Mouse (Mus musculus) kidney, embryonic 14.5 days (tissue): ENCODE data around the gene Wdr72. TPM values are rescaled to one million over a fixed set of nuclear protein-coding genes. Genes with fewer than 3 reads are reported as not detected.
A peak's percentile ranks its signal among the peaks of the same experiment; 100 is the strongest.

Experiments
- ATAC-seq: fragments of 200-750 bp; cut with Nextera tagmentation; 2 replicates; pipeline ENCODE4 v1.8.0; 2017; ENCODE audit warnings: moderate number of reproducible peaks, mild to moderate bottlenecking, moderate TSS enrichment, moderate library complexity; ENCODE audit not compliant: low FRiP score, low TSS enrichment
- H3K27ac ChIP-seq: fragments of 300-500 bp; sonication (generic); 2 replicates; pipeline ENCODE4 v1.5.1; 2014; ENCODE audit warnings: low read depth, mild to moderate bottlenecking, low read length, moderate library complexity, mixed read lengths
- H3K27me3 ChIP-seq: fragments of 300-500 bp; sonication (generic); 2 replicates; pipeline ENCODE4 v1.6.1; 2014; ENCODE audit warnings: mild to moderate bottlenecking, low read length; ENCODE audit not compliant: control insufficient read depth, insufficient read depth
- H3K36me3 ChIP-seq: fragments of 300-500 bp; sonication (generic); 2 replicates; pipeline ENCODE4 v1.6.1; 2014; ENCODE audit warnings: low read length, mixed read lengths; ENCODE audit not compliant: control insufficient read depth, insufficient read depth
- H3K4me1 ChIP-seq: fragments of 300-500 bp; sonication (generic); 2 replicates; pipeline ENCODE4 v1.6.1; 2014; ENCODE audit warnings: low read length, mixed read lengths; ENCODE audit not compliant: control insufficient read depth, insufficient read depth
- H3K4me2 ChIP-seq: fragments of 300-500 bp; sonication (generic); replicated peaks from 2 replicates; pipeline ENCODE4 v1.6.1; 2014; ENCODE audit warnings: low read depth, mild to moderate bottlenecking, low read length
- H3K4me3 ChIP-seq: fragments of 300-500 bp; sonication (generic); 2 replicates; pipeline ENCODE4 v1.5.1; 2014; ENCODE audit warnings: mild to moderate bottlenecking, low read length
- H3K9ac ChIP-seq: fragments of 300-500 bp; sonication (generic); 2 replicates; pipeline ENCODE4 v1.6.1; 2014; ENCODE audit warnings: low read depth, mild to moderate bottlenecking, low read length, moderate library complexity
- H3K9me3 ChIP-seq: fragments of 300-500 bp; sonication (generic); 2 replicates; pipeline ENCODE4 v1.6.1; 2016; ENCODE audit warnings: low read length; ENCODE audit not compliant: control insufficient read depth
- WGBS: fragments of 180-500 bp; shearing (Covaris S2); extraction: QIAGEN DNeasy Blood & Tissue Kit; methylation state at CpG from one replicate; pipeline ENCODE4 v1.1.7; 2014; 5-methylcytosine and 5-hydroxymethylcytosine counted together
- polyA plus RNA-seq: library from polyadenylated mRNA; unstranded; fragments of >200 nt; fragmentation: Nextera tagmentation; extraction: Ambion mirVana; gene quantifications from 2 replicates; pipeline ENCODE4 v1.2.1, GENCODE M21; 2014

Gene Wdr72
- polyA plus RNA-seq, result 0.41 and 0.74 TPM in 2 replicates

DNA sequence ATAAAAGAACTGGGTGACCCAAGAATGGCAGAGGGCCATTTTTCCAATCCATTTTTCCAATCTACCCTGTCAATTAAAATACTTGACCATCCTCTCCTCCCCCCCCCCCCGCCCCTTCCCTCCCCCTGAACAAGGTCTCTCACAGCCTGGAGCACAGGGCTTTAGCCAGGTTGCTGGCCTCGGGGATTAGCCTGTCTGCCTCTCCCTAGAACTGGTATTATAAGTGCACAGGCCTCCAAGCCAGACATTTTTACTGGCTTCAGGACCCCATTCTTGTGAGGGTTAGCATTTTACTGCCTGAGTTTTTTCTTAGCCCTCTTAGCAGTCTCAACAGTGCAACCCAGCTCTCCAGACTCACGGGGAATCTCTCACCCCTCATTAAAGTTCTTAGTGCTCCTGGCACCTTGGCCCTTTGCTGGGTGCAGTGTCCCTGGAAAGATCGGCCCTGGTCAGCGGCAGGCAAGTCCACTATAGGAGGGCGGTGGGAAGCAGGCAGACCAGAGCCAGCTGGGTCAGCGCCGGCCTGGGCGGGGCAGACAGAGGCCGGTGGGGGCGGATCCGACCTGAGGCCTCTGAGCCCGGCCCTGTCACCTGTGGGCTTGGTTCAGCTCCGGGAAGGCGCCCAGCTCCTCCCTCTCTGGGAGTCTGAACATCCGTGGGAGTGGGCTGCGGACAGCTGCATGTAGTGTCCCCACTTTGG, at the start of gene Wdr72:
TSS of gene Wdr72 (plus strand) at position 596 of the 700 bp plus-strand sequence.
- Histone ChIP-seq H3K9me3 (no peaks in the 10 kb centered on the region), H3K27ac (no peak within 1 kb of the TSS), H3K36me3 (no peaks in the 10 kb centered on the region), H3K4me1 (no peaks in the 10 kb centered on the region), H3K4me3 (peak within 1 kb of the TSS; percentile 40), H3K27me3 (no peaks in the 10 kb centered on the region), H3K9ac (peak within 1 kb of the TSS; percentile 47), H3K4me2 (peak within 1 kb of the TSS; percentile 63)
- peak; percentile 79; the same call in 1 of the 2 replicates for ATAC-seq
- WGBS, result 1% methylated on average over 15 of the region's 17 CpGs

DNA sequence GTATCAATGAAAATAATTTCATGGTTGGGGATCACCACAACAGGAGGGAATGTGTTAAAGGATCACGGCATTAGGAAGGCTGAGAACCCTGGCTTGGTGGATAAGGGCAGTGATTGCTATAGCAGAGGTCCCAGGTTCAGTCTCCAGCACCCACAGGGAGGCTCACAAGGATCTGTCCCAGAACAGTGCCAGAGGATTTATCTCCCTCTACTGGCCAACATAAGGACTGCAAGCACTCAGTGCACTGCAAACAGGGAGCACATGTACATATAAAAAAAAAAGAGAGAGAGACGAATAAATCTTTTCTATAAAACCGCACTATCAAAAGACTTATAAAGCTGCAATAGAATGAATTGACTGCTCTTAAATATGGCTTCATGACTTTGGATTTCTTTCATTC, 43.9 kb upstream of the Wdr72 start:
- H3K27me3 ChIP-seq, result no peaks in the 10 kb centered on the region
- no peaks in the 10 kb centered on the region for H3K9me3 ChIP-seq
- H3K4me1 ChIP-seq, result no peaks in the 10 kb centered on the region
- no peak overlapping the region for H3K27ac ChIP-seq
- no peak for ATAC-seq
- no peaks in the 10 kb centered on the region for H3K36me3 ChIP-seq
- no peak overlapping the region for H3K9ac ChIP-seq
- WGBS, result 77% methylated on average over 3 of the region's 3 CpGs
- H3K4me2 ChIP-seq, result no peak overlapping the region
- H3K4me3 ChIP-seq, result no peak overlapping the region

DNA sequence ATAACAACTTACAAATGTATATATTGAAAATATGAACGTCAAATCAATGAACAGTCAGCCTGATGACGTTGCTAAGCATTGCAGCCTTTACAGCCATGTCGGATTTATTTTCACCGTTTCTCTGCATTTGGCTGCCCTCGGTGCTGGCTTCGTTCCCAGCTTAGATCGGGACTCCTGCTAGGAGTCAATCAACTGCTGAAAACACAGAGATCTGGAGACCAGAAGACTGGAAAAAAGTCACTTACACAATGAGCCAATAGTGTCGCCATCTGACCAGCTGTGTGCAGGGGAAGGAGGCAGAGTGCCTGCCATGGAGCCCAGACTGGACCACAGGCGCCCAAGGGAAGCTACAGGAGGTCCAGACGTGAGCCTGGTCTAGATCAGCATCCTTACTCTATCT, 43.4 kb upstream of the Wdr72 start:
- Histone ChIP-seq H3K9me3 (no peaks in the 10 kb centered on the region), H3K36me3 (no peaks in the 10 kb centered on the region), H3K4me3 (no peak overlapping the region), H3K27ac (no peak overlapping the region), H3K27me3 (no peaks in the 10 kb centered on the region), H3K4me1 (no peaks in the 10 kb centered on the region), H3K4me2 (no peak overlapping the region), H3K9ac (no peak overlapping the region)
- 72% methylated on average over 10 of the region's 10 CpGs for WGBS
- ATAC-seq, result no peak

DNA sequence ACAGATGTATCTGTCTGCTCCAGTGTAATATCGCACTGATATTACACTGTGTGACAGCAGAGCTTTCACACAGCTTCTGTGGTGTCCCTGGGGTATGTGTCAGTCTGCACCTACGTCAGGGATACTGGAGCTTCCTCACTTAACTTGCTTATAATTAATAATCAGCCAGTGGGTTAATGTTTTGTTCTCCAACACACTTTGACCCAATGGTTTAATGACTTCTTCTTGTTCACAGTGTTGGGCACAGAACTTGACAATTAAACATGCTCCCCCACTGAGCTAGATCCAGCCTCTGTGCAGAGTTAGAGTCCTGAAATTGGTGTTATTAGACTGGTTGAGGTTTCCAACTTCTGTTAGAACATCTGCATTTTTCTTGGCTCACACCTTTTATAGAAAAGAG, 34.2 kb upstream of the Wdr72 start:
- ATAC-seq, result no peak
- no peak overlapping the region for H3K27ac ChIP-seq
- H3K9ac ChIP-seq, result no peak overlapping the region
- no peaks in the 10 kb centered on the region for H3K9me3 ChIP-seq
- H3K27me3 ChIP-seq, result no peaks in the 10 kb centered on the region
- no peak overlapping the region for H3K4me2 ChIP-seq
- WGBS, result 83% methylated on average over 2 of the region's 2 CpGs
- H3K36me3 ChIP-seq, result no peaks in the 10 kb centered on the region
- H3K4me3 ChIP-seq, result no peak overlapping the region
- H3K4me1 ChIP-seq, result no peaks in the 10 kb centered on the region

DNA sequence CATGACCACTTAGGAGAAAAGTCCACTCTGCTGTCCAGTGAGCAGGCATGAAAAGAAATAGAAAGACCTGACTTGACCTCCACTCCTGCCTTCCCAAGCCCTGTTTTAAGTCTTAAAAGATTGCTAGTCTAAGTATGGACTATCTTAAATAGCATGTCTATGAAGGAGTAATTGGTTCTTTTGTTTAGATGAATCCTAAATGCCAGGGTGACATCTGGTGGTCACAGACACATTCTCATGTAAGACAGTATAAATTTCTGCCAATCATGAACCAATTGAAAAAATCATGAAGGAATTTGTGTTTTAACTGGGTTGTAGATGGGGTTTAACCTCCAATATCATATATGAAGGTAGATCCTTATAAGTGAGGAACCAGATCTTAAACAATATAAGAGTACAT, 31.7 kb upstream of the Wdr72 start:
- H3K4me2 ChIP-seq, result no peak overlapping the region
- H3K4me3 ChIP-seq, result no peak overlapping the region
- ATAC-seq, result no peak
- H3K9ac ChIP-seq, result no peak overlapping the region
- no peaks in the 10 kb centered on the region for H3K36me3 ChIP-seq
- no peaks in the 10 kb centered on the region for H3K27me3 ChIP-seq
- no peaks in the 10 kb centered on the region for H3K9me3 ChIP-seq
- H3K4me1 ChIP-seq, result no peaks in the 10 kb centered on the region
- no peak overlapping the region for H3K27ac ChIP-seq

DNA sequence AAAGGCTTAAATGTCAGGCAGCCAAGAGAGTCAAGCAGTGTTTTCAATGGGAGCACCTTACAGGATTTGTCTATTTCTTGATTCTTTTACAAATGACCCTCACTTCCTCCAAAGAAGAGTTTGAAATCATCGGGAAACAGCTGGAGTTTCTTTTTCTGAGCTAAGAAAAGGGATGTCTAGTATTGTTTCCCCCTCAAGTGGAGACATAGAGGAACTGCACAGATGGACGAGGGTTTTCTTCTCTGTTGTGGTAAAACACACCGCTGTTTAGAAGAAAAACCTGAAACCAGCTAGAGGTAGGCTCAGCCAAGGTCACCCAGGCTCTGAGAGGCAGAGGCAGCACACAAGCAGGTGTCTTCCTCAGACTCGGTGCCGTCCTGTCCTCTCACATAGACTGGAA, 29.9 kb upstream of the Wdr72 start:
- ATAC-seq, result no peak
- Histone ChIP-seq H3K4me3 (no peak overlapping the region), H3K9ac (no peak overlapping the region), H3K9me3 (no peaks in the 10 kb centered on the region), H3K4me2 (no peak overlapping the region), H3K36me3 (no peaks in the 10 kb centered on the region), H3K4me1 (no peaks in the 10 kb centered on the region), H3K27ac (no peak overlapping the region), H3K27me3 (no peaks in the 10 kb centered on the region)
- WGBS, result 42% methylated on average over 5 of the region's 5 CpGs

DNA sequence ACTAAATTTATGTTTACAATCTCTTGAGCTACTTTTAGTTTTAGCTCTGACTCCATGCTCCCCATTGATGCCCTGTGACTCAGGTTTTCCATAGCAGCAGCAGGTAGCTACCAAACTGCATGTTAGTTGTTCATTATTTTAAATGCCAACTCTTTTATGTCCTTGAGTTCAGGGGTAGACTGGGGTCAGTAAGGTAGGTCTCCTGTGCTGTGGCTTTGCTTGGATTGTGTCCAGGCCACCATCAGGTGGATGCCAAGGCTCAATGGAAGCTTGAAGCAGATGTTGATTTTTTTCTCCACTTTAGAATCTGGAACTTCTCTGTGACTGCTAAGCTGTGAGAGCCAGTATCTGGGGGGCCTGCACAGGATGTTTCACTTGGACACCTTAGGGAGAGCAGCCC, 8.6 kb upstream of the Wdr72 start:
- Histone ChIP-seq H3K4me3 (no peak overlapping the region), H3K27ac (no peak overlapping the region), H3K9me3 (no peaks in the 10 kb centered on the region), H3K27me3 (no peaks in the 10 kb centered on the region), H3K4me2 (no peak overlapping the region), H3K36me3 (no peaks in the 10 kb centered on the region), H3K9ac (no peak overlapping the region), H3K4me1 (no peaks in the 10 kb centered on the region)
- no peak for ATAC-seq

DNA sequence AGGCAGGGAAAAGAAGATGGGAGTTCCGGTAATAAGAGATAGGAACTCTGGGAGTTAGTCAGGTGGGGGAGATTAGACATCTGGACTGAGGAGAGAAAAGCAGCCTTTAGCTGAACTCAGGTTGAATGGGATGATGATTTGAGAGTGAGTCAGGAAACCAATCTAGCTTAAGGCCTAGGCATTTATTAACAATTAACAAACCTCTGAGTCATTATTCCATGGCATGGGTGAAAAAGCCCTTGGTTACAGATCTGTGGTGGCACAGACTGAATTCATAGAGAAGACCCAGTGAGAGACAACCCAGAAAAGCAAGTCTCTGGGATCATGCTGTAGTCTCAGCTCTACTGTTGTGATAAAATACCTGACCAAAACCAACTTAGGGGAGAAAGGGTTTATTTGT, 7.5 kb upstream of the Wdr72 start:
- 95% methylated on average over 1 of the region's 1 CpGs for WGBS

DNA sequence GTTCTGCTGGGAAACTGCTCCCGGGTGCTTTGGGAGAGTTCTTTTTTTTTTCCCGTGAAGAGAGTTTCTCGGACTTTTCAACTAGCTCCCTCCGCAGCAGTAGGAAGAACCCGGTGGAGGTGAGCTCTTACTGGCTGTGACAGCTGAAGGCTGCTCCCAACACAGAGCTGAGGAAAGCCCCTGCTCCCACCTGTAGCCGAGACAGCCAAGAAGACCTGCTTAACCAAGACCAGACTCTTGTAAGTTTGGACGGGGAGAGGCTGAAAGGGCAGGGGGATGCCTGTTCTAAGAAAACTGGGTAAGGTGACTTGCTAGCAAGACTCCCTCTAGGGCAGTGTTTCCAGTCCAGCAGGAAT, 283 bp downstream of the Wdr72 start:
- H3K9me3 ChIP-seq, result no peaks in the 10 kb centered on the region
- no peaks in the 10 kb centered on the region for H3K27me3 ChIP-seq
- ATAC-seq, result 0 out of 2 replicates have a peak, but pooled peaks have one; percentile 16
- H3K27ac ChIP-seq, result no peak overlapping the region
- peak overlapping the region; percentile 63 for H3K4me2 ChIP-seq
- H3K4me1 ChIP-seq, result no peaks in the 10 kb centered on the region
- no peaks in the 10 kb centered on the region for H3K36me3 ChIP-seq
- peak overlapping the region; percentile 40 for H3K4me3 ChIP-seq
- 3% methylated on average over 7 of the region's 7 CpGs for WGBS
- H3K9ac ChIP-seq, result peak overlapping the region; percentile 47

More for the DNA sequence above, 7.5 kb upstream of the Wdr72 start:
- Histone ChIP-seq H3K4me3 (no peak overlapping the region), H3K9ac (no peak overlapping the region), H3K27ac (no peak overlapping the region), H3K9me3 (no peaks in the 10 kb centered on the region), H3K27me3 (no peaks in the 10 kb centered on the region), H3K4me2 (no peak overlapping the region), H3K4me1 (no peaks in the 10 kb centered on the region), H3K36me3 (no peaks in the 10 kb centered on the region)
- no peak for ATAC-seq
